20 mouse cellular contexts compared by ENCODE assay signal in the genomic region with DNA sequence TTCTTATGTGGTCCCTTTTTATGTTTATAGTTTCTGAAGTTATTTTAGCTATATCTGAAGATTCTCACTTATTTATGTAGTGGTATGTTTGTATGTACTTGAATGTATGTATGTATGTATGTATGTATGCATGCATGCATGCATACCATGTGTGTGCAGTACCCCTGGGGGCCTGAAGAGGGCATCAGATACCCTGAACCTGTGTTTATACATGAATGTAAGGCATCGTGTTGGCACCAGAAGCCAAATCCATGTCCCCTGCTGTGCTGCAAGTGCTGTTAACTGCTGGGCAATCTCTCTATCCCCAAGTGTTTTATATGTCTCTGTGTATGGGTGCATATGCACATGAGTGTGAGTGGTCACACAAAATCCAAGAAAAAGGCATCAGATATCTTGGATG. TPM values are rescaled to one million over a fixed set of nuclear protein-coding genes. Genes with fewer than 3 reads are reported as not detected.
DNase-seq lines count a peak whose midpoint lies in the region; ATAC-seq and TF ChIP-seq lines count a peak whose summit lies in the region.
"Had no signal": no experiment of that assay in that cellular context is flagged by ENCODE, and none has a peak within 500 bp of the region (broad histone marks: within the 10 kb centered on the region; RNA-seq: fewer than 3 reads in every experiment).

No protein-coding gene starts in this region.

- H3K9ac ChIP-seq in hindbrain, embryonic 12.5 days = no peak overlapping the region
- H3K9ac ChIP-seq: kidney, embryonic 15.5 days; neural tube, embryonic 13.5 days had no signal

- DNase-seq in CD4-positive, CD25-positive, alpha-beta regulatory T cell, adult 2 months (ENCODE audit: low read depth, low spot score) = peak; percentile 8
- DNase-seq in left cerebral cortex, postnatal 4 days = peak; percentile 6
- no peak for DNase-seq in left cerebral cortex, adult 9 months (ENCODE audit: low spot score in 2 of 2)
- peak; percentile 2 for DNase-seq in induced T-regulatory cell, adult 2 months (ENCODE audit: low read depth)
- DNase-seq in adipocyte (ENCODE audit: low spot score) = no peak
- DNase-seq: adrenal gland, postnatal 14 days; gastrocnemius, adult 2 months; heart, postnatal 4 days; midbrain, embryonic 14.5 days; right cerebral cortex, adult 18-20 months; thymus, adult 2 months had no signal

- no peaks in the 10 kb centered on the region; the same call in 1 of the 2 replicates for H3K9me3 ChIP-seq in E14TG2a.4 (ENCODE audit: low read length)
- no peaks in the 10 kb centered on the region for H3K9me3 ChIP-seq in hindbrain, embryonic 12.5 days (replicated peaks)
- H3K9me3 ChIP-seq: kidney, embryonic 15.5 days had no signal

- 86% methylated on average over 1 of the region's 1 CpGs for WGBS in hindbrain, embryonic 12.5 days

- intact Hi-C loops in left cerebral cortex, postnatal 4 days (cut with DNase I) = no loop called here

- H3K27me3 ChIP-seq in E14TG2a.4 (ENCODE audit: insufficient read depth, low read length) = no peaks in the 10 kb centered on the region
- H3K27me3 ChIP-seq in hindbrain, embryonic 12.5 days = no peaks in the 10 kb centered on the region
- H3K27me3 ChIP-seq: kidney, embryonic 15.5 days; neural tube, embryonic 13.5 days had no signal

- no peaks in the 10 kb centered on the region for H3K36me3 ChIP-seq in E14TG2a.4 (ENCODE audit: insufficient read depth, low read length)
- no peaks in the 10 kb centered on the region for H3K36me3 ChIP-seq in hindbrain, embryonic 12.5 days
- H3K36me3 ChIP-seq: embryonic facial prominence, embryonic 10.5 days; neural tube, embryonic 13.5 days had no signal

- no peak for ATAC-seq in CD4-positive, CD25-positive, alpha-beta regulatory T cell, adult 4 months
- ATAC-seq in hindbrain, embryonic 12.5 days (ENCODE audit: low FRiP score) = no peak
- ATAC-seq: activated CD4-positive, CD25-positive, alpha-beta regulatory T cell, adult 4 months; hindbrain, embryonic 16.5 days; intestine, postnatal 0 days had no signal

- peak; percentile 51 for TF ChIP-seq CTCF in E14TG2a.4 (conservative IDR thresholded peaks at IDR 0.05; ENCODE audit: low read length)

- no peak overlapping the region for H3K4me2 ChIP-seq in hindbrain, embryonic 12.5 days (replicated peaks)
- H3K4me2 ChIP-seq: kidney, embryonic 15.5 days; neural tube, embryonic 13.5 days had no signal

- H3K4me1 ChIP-seq in E14TG2a.4 (replicated peaks; ENCODE audit: low read depth, low read length) = 0 out of 2 replicates have a peak, but pooled peaks cover 10% of the 10 kb centered on the region
- H3K4me1 ChIP-seq in hindbrain, embryonic 12.5 days = no peaks in the 10 kb centered on the region
- H3K4me1 ChIP-seq: embryonic facial prominence, embryonic 10.5 days; kidney, embryonic 15.5 days; neural tube, embryonic 13.5 days had no signal

- no peak overlapping the region for H3K27ac ChIP-seq in hindbrain, embryonic 12.5 days
- H3K27ac ChIP-seq: embryonic facial prominence, embryonic 10.5 days; gastrocnemius, adult 2 months; kidney, embryonic 15.5 days; neural tube, embryonic 13.5 days had no signal

- no peak overlapping the region for H3K4me3 ChIP-seq in E14TG2a.4 (replicated peaks; ENCODE audit: low read length)
- H3K4me3 ChIP-seq in hindbrain, embryonic 12.5 days = no peak overlapping the region
- H3K4me3 ChIP-seq: embryonic facial prominence, embryonic 10.5 days; gastrocnemius, adult 2 months; kidney, embryonic 15.5 days; neural tube, embryonic 13.5 days had no signal

RNA-seq across cellular contexts. Expression of a gene that starts 34.3 kb away (rescaled TPM):
- polyA plus RNA-seq in CD4-positive, CD25-positive, alpha-beta regulatory T cell, adult 4 months (2017; shearing (Covaris generic)) = 1 to 10 TPM; 3.2 to 4.1 TPM
- 10 to 100 TPM in 1 of 2 experiments, 1 to 10 TPM in 1; 9.3 to 10.5 TPM for total RNA-seq in left cerebral cortex, postnatal 4 days (2021)
- 11.2 and 13.1 TPM in 2 replicates for polyA plus RNA-seq in hindbrain, embryonic 12.5 days (2016; fragmentation: Nextera tagmentation; extraction: Ambion mirVana)

Comparison
In these comparisons a context has a peak if more than half of its experiments do, and no peak if none do; other contexts are left out.
1. DNase-seq: peak in CD4-positive, CD25-positive, alpha-beta regulatory T cell, adult 2 months (single experiment), left cerebral cortex, postnatal 4 days (single experiment) and induced T-regulatory cell, adult 2 months (single experiment); none in left cerebral cortex, adult 9 months (0 of 2) and adipocyte (single experiment).